Mouse (Mus musculus) kidney, postnatal 25 days (tissue): ENCODE measurements around the gene Fdps.
"Not testable (repeated sequence)": the region's sequence is repeated elsewhere in the genome, so short reads cannot be mapped to it uniquely, and the experiment has no call there.

ENCODE experiments used
- DNase-seq, 2 experiments: peaks; one replicate each; pipeline ENCODE4 v3.0.0; 2021; ENCODE audit warnings: mixed read lengths in 2 of 2

Gene Fdps

DNA sequence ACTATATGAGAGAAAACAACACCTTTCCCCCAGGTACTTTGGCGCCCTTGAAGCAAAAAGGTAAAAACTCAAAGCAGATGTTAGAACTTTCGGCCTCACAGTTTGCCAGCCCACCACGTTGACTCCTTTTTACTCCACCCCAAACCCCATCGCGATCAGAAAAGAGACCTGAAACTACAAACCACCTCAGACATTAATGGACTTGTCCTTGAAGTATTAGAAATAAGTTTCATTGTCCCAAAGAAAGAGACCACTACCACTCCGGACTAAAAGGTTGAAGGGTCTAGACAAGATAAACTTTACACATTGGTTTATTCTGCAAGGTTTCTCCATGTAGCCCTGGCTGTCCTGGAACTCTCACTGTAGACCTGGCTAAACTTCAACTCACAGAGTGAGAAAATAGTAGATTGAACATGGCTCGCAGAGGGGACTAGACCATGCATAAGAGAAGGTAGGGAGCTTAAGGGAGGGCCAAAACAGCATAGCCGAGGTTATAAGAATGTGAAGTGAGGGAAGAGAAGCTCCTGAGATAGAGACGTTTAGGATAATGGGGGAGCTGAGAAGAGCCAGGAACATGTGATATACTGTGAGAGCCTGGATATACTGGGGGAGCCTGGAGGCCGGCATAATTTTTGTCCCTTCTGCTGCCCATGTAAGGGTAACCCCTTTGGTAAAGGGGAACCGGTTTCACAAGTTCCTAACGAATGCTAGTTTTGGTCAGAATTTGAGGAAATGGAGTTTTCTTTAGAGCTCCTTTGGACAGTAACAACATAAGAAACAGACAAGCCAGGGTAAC, 934 bp upstream of the Fdps start:
- no peak for DNase-seq

DNA sequence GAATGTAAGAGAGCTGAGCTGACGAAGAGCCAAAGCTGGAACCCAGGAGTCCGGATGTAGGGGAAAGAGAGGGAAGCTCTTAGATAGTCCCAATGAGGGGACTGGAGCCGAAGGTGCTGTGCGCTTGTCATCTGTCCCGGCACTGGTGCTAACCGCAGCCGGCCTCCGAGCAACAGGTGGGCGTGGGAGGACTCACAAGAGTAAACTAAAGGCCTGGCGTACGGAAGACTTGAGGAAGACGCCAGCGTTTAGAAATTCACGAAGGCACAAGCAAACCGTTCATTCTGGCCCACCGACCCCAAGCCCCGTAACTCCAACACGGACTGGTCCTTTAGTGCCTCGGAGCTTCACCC, 324 bp downstream of the Fdps start:
- DNase-seq, result no peak

DNA sequence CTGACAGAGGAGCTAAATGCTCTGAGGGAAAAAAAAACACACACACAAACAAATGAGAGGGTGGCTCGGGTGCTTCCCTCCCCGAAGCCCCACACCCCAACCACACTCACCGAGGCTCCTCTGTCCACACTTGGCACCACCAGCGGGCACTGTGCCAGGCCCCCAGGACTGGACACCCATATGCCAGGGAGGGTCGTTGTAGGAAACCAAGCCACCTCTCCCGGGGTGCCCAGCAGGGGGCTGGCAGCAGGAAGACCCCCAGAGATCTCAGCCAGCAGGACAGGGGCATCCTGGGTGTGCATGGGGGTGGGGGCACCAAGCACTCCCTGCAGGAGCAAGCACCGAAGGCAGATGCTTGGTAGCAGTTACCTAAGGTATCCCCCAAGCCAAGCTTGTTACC, 948 bp downstream of the Fdps start, which contains the start of gene Gm43738:
Gene Gm43738 (minus strand): TSS at position 289 of the 400 bp plus-strand sequence.
- DNase-seq, result peak in 1 of 2 experiments; percentile 54

DNA sequence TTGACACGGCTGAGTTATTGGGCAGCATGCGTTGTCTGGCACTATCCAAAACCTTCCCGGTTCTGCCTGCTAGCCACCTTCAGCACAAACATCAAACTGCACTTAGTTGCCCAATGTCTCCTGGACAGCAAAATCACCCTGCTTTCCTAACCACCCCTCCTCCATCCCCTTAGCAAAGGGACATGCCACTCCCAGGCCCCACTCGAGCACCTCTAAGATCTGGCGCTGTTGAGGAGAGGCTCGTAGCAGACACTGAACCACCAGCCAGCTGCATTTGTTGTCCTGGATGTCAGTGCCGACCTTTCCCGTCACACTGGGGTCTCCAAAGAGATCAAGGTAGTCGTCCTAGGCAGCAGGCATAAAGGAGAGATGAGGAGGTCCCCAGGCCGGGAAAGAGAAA, 7.7 kb downstream of the Fdps start:
- DNase-seq, result no peak

DNA sequence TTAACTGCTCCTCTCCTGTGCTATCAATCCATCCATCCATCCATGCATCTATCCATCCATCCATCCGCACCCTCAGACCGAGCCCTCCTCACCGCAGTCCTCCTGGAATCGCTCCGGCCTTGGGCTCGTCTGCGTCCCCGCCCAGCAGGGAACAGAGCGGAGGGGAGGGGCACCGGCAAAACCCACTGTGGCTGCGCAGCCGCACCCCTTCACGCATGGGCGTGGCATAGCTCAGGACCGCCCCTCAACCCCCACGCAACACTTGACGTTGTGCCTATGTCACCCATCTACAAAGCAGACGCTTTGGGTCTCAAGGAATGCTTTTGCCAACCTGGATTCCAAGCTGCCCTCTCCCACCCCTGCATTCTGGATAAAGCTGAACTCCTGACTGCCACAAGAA, 8.6 kb downstream of the Fdps start, which contains the start of gene Rusc1:
Gene Rusc1 (minus strand): TSS at position 137 of the 400 bp plus-strand sequence.
- peak; percentile 84 to 90 for DNase-seq

DNA sequence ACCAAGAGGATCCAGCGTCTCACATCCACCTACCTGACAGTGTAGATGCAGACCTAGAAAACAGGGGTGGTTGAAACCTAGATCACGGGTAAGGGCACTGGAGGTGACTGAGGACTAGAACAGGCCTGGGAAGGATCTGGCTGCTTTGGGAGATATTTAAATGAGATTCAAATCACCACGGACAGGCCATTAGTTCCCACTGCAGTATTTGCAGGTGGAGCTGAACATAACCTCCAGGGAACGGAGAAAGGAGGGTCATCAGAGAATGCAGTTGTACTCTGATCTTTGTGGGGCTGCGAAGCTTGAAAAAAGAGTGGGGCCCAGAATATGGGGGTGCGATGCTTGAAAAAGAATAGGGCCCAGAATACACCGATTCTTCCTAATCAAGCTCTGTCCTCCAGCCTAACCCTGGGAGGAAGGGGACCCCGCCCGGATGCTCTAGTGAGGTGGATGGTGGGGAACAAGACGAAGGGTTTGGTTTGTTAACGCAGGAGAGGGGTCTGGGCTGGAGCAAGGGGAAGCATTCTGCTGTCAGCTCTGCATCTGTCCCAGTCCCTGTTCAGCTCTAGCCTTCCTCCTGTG, 9.2 kb downstream of the Fdps start:
- DNase-seq, result no peak

DNA sequence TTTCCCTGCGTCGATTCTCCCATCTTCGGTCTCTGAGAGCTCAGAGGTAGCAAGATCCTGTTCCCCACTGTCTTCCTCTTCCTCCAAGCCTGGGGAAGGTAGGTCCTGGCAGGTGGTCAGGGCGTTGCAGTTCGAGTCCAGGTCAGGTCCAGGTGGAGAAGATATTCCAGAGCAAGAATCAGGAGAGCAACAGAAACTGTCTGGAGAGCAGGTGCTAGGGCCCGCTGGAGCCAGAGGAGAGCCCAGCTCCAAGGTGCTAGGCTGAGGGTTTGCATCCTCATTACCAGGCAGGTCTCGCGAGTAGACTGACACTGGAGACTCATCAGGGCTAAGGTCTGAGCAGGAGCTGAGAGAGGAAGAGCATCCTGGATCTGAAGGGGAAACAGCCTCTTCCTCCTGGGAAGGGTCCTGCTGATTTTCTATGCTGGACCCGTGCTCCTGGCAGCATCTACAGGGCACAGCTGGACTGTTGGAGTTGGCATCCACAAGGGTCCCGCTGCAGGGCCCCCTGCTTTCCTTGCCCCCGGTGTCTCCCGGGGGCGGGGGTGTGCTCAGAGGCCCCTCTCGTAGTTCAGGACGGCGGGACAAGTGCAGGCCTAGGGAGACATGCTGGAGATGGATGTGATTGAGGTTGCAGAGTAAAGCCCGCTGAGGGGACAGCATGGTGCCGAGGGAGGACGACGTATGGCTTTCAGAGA, 9.8 kb downstream of the Fdps start:
- no peak for DNase-seq

DNA sequence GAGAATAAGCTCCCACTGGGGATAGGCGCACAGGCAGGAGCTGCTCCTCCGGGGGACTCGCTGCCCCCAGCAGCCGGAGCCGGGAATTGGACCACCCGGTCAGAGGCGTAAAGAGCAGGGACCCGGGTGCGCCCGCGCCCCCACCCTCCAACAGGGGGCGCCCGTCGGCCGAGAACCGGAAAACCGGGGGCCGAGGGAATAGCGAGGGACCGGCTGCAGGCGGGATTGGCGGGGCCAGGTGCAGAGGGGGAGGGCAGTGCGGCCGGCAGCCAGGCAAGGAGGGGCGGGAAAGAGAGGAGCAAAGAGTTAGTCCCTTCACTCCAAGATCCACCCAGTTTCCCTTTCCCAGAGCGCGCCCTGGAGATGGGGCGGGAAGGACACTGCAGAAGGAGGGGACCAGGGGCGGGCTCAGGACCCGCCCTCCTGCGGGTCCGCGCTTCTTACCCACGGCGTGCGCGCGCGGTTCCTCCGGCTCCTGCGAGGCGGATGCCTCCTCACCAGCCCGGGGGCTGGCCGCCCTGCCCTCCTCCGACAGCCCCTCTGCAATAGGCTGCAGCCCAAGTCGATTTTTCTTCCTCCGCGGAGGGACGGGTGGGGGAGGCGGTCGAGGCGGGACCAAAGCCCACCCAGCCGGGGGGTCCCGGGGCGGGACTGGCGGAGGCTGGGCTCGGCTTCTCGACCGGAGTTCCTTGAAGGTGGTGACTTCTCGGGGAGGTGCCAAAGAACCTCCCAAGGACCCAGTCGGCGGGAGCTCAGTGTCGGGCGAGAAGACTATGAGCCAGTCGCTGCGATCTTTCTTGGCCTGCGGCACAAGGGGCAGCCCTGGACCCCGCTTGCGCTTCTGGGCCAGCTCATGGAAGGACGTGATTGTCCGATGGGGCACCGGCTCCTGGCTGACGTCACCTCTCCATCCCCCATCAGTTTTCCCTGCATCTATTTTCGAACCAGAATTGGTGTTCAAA, 10.8 kb downstream of the Fdps start:
- DNase-seq, result peak; percentile 80 to 92

DNA sequence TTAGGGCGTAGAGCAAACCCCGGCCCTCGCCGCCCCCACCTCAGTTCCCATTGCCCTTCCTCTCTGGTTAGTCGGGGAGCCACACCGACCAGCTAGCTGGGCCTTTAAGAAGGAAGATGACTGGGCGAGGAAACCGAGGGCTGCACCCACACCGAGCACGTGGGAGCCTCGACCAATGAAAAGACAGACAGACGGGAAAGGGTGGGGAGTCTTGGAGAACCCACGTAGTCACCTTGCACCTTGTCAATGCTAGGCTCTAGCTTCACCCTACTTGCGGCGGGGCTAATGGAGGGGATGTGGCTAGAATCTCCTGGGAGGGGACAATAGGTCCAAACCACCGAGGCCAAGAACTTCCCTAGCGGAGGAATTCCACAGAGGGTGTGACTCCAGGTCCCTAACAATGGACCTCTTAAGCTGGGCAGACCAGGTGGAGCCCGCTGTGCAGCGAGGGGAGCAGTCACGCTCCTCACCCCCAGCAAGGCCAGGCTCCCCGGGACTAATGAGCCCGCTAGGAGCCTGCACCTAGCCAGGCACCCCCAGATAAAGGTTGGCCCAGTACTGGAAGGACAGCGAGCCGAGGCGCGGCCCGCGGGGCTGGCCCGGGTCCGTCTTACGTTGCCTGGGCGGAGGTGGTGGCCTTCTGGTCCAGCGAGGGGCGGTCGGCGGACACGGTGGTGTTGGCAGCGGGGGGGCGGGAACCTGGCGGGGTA, 11.7 kb downstream of the Fdps start:
- peak; percentile 91 to 96 for DNase-seq

DNA sequence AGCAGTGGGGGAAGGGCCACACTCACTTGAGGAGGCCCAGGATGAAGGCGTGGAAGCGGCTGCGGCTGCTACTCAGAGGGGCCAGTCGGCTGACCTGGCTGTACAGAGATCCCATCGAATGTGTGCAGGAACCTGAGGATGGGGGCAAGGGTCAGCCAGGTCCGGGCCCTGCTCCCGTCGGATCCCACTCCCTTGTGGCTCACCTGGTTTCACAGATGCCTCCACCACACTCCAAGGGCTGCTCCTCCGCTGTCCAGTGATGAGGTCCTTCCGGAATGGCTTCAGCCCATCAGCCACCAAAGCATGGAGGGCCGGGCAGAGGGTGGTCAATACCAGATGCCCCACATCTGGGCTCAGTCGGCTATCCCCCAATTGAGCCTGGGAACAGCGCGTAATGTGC, 12.8 kb downstream of the Fdps start:
- peak; percentile 6 to 53 for DNase-seq

DNA sequence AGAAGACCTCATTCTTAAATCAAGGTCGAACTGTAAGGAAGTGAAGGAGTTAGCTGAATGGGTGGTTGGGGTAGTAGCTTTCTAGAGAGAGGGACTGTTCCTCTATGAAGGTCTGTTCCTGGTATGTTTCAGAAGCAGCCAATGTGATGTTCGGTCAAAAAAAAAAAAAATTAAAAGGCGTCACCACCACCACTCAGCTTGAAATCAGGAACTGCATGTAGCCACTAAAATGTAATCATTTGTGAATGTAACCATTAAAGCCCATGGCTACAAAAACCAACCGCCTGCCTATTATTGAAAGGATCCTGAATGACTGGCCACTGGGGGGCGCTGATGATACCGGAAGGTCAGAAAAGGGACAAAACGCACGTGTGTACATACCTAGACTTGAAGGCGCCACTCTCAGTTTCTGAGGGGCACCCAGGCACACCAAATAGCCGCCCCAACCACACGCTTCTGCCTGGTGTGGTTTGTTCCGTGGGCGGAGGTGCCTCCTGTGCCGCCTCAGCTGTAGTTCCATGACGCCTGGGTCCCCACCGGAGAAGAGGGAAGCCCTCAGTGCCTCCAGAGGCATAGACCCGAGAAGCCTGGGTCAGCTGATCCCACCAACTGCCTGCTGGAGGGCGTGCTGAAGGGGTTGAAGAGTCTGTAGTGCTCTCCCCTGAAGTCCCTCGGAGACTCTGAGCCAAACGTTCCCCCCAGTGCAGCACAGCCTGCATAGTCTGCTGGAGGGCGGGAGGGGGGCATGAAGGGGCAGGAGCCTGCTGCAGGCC, 14.2 kb downstream of the Fdps start:
- peak; percentile 90 to 95 for DNase-seq

DNA sequence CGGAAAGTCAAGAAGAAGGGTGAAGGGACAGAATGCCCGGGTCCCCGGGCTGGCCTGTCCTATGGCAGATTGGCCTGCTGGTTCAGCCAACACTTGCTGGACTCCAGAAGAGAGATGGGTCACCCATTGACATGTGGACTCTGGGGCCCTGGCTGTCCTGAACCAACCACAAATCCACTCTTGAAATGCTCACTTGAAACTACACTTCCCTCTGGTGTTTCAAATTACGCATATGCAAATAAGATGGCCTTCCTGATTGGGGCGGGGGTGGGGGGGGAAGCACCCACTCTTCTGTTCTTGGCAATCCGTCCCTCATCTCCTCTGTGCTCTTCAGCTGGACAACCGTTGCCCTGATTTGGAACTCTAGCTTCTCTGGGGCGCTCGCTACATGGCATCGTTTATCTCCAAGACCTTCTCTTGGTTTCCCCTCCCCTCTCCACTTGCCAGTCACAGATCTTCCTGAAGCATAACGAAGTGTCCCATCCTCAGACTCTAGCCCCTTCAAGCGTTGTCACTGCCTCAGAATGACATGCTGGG, 17.0 kb downstream of the Fdps start:
- DNase-seq, result no peak

DNA sequence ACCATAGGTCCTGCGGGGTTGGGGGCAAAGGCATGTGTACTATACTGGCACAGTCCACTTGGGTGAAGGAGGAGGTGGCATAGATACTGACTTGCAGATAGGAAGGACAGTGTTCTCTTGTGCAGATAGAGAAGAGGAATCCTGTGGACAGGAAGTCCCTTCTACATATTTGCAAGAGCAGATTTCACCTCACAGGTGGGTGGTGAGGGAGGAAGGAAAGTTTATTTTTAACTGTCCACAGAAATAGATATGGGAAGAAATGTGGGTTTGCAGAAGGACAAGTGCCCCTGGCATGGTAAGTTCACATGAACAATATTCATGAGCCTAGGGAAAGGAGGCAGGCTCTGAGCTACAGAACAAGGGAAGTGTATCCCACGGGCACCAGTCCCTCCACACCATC, 17.6 kb downstream of the Fdps start:
- DNase-seq, result no peak

DNA sequence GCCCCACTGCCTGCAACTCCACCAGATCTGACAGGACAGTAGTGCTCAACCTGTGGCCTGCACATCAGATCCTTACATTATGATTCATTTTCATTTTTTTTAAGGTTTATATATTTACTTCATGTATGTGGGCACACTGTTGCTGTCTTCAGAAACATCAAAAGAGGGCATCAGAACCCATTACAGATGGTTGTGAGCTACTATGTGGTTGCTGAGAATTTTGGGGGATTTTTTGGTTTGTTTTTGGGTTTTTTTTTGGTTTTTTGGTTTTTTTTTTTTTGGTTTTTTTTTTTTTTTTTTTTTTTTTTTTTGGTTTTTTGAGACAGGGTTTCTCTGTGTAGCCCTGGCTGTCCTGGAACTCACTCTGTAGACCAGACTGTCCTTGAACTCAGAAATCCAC, 19.5 kb downstream of the Fdps start:
- not testable (repeated sequence) for DNase-seq

DNA sequence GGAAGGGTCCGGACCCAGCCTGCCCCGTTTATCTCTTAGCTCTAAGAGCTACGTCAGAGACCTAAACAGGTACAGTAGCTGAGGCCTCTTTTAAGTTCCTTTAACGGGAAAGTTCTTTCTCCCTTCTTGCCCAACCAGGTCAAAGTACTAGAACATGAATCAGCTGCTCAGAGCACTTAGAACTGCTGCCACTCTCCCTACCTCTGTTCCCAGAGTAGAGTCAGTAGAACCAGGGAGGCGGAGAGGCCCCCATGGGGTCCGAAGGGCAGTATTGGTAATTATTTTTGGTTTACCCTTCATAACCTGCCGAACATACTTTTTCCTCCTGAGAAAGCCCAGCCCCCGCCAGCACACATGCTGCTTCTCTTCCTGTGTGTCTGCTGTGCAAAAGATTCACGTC, 24.4 kb downstream of the Fdps start:
- no peak for DNase-seq

DNA sequence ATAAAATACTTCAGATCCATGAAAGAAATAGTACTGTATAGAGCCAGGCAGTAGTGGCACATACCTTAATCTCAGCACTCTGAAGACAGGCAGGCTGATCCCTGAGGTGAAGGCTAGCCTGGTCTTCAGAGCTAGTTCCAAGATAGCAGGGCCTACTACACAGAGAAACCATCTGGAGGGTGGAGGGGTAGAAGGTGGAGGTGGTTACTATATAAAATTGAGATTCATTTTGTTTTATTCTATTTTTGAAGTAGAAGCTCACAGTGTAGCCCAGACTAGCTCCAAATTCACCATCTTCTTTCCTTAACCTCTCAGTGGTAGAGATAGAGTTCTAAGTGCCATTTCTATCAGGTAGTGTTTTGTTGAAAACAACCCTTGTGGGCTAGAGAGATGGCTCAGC, 34.5 kb downstream of the Fdps start:
- no peak for DNase-seq

DNA sequence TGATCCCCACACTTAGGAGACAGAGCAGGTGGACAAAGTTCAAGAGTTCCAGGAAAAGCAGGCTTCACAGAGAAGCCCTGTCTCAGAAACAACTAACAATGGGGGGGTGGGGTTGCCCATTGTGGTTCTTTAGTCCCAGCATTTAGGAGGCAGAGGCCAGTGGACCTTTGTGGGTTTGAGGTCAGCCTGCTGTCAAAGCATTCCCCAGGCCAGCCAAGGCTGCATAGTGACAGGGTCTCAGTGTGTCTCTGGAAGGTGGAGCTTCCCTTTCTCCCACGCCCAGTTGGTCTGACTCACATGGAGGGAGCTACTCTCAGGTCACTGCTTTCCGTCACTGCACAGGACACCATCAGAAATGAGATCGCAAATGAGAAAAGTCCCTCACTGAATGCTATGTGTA, 40.1 kb downstream of the Fdps start:
- DNase-seq, result no peak

DNA sequence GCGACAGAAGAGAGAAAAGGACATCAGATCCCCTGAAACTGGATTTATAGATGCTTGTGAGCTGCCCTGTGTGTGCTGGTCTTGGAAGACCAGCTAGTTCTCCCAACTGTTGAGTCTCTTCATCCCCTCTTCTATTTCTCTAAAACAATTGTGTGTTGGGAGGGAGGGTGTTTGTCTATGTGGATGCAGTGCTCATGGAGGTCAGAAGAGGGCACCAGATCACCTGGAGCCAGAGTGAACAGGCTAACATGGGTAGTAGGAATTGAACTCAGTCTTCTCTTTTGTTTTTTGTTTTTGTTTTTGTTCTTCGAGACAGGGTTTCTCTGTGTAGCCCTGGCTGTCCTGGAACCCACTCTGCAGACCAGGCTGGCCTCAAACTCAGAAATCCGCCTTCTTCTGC, 43.0 kb downstream of the Fdps start:
- peak in 1 of 2 experiments; percentile 54 for DNase-seq

DNA sequence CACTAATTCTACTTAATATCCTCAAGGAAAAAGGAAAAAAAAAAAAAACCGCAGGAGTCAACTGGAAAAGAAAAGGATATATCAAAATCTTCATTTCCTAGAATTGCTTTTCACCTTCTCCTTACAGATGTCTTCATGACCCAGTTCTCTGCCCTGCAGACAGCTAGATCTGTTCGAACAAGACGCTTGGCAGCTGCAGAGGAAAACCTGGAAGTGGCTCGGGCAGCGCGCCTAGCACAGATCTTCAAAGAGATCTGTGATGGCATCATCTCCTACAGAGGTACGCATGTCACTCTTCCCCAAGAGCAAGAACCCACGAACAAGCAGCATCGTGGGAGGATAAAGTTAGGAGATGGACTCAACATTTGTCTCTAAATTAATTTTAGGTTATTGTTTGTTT, 43.4 kb downstream of the Fdps start:
- DNase-seq, result no peak
